In genomic region chr11:96789990-96790389, GRCm38 (mm10) we compare ENCODE assay signal across 8 mouse cellular contexts. TPM values are rescaled to one million over a fixed set of nuclear protein-coding genes. Genes with fewer than 3 reads are reported as not detected.
DNase-seq lines count a peak whose midpoint lies in the region; ATAC-seq and TF ChIP-seq lines count a peak whose summit lies in the region.

No protein-coding gene starts in this region.

- H3K27ac ChIP-seq in lung, embryonic 14.5 days (ENCODE audit: low read depth): peak overlapping the region; percentile 43
- H3K27ac ChIP-seq in intestine, embryonic 15.5 days: 0 out of 2 replicates have a peak overlapping the region, but pooled peaks have one; percentile 97
- H3K27ac ChIP-seq in neural tube, embryonic 13.5 days (replicated peaks): no peak overlapping the region

- TF ChIP-seq CTCF in lung, embryonic 14.5 days (IDR thresholded peaks at IDR 0.05; ENCODE audit: low read depth): peak; percentile 47

- 10% methylated on average over 5 of the region's 5 CpGs for WGBS in lung, embryonic 14.5 days
- 7% methylated on average over 5 of the region's 5 CpGs for WGBS in intestine, embryonic 15.5 days
- 9% methylated on average over 5 of the region's 5 CpGs for WGBS in neural tube, embryonic 13.5 days

- 0 out of 2 replicates have a peak, but pooled peaks cover 2% of the 10 kb centered on the region for H3K36me3 ChIP-seq in lung, embryonic 14.5 days (ENCODE audit: insufficient read depth)
- no peaks in the 10 kb centered on the region for H3K36me3 ChIP-seq in intestine, embryonic 15.5 days
- no peaks in the 10 kb centered on the region for H3K36me3 ChIP-seq in neural tube, embryonic 13.5 days

- no peak for DNase-seq in lung, embryonic 14.5 days
- no peak for DNase-seq in lung, postnatal 14 days
- DNase-seq in embryo, embryonic 9.5 days (ENCODE audit: extremely low spot score): peak; percentile 29
- DNase-seq in retina, postnatal 1 day: no peak
- DNase-seq in right cerebral cortex, postnatal 36 days (ENCODE audit: low spot score in 2 of 2): no peak
- no peak for DNase-seq in cerebellum, postnatal 14 days

- H3K4me1 ChIP-seq in lung, embryonic 14.5 days (ENCODE audit: insufficient read depth): peaks cover 7% of the 10 kb centered on the region
- peaks cover 10% of the 10 kb centered on the region for H3K4me1 ChIP-seq in intestine, embryonic 15.5 days (replicated peaks)
- peaks cover 50% of the 10 kb centered on the region for H3K4me1 ChIP-seq in neural tube, embryonic 13.5 days (replicated peaks)

- H3K27me3 ChIP-seq in lung, embryonic 14.5 days (ENCODE audit: insufficient read depth, low read length): no peaks in the 10 kb centered on the region
- H3K27me3 ChIP-seq in intestine, embryonic 15.5 days (replicated peaks): no peaks in the 10 kb centered on the region
- no peaks in the 10 kb centered on the region for H3K27me3 ChIP-seq in neural tube, embryonic 13.5 days

- H3K4me3 ChIP-seq in lung, embryonic 14.5 days (ENCODE audit: low read depth, low read length): peak overlapping the region; percentile 97
- H3K4me3 ChIP-seq in intestine, embryonic 15.5 days (replicated peaks): peak overlapping the region; percentile 97
- H3K4me3 ChIP-seq in neural tube, embryonic 13.5 days: peak overlapping the region; percentile 94

- peak overlapping the region; percentile 97 for H3K4me2 ChIP-seq in lung, embryonic 14.5 days
- H3K4me2 ChIP-seq in intestine, embryonic 15.5 days (replicated peaks): peak overlapping the region; percentile 66
- H3K4me2 ChIP-seq in neural tube, embryonic 13.5 days: peak overlapping the region; percentile 82

- ATAC-seq in lung, embryonic 14.5 days (ENCODE audit: insufficient read depth): no peak
- ATAC-seq in intestine, embryonic 15.5 days: no peak
- ATAC-seq in neural tube, embryonic 13.5 days (ENCODE audit: low read depth): no peak

- H3K9me3 ChIP-seq in lung, embryonic 14.5 days (ENCODE audit: low read depth, low read length): no peaks in the 10 kb centered on the region
- H3K9me3 ChIP-seq in intestine, embryonic 15.5 days: no peaks in the 10 kb centered on the region
- H3K9me3 ChIP-seq in neural tube, embryonic 13.5 days: no peaks in the 10 kb centered on the region

- peak overlapping the region; percentile 94 for H3K9ac ChIP-seq in lung, embryonic 14.5 days
- H3K9ac ChIP-seq in intestine, embryonic 15.5 days: peak overlapping the region; percentile 92
- H3K9ac ChIP-seq in neural tube, embryonic 13.5 days: peak overlapping the region; percentile 89

RNA-seq across cellular contexts. Expression of gene Cbx1, which starts 1.1 kb away (rescaled TPM):
- polyA plus RNA-seq in lung, embryonic 14.5 days (2014; fragmentation: Nextera tagmentation; extraction: Ambion mirVana): 103 and 112 TPM in 2 replicates
- polyA plus RNA-seq in intestine, embryonic 15.5 days (2015; fragmentation: Nextera tagmentation; extraction: Ambion mirVana): 92.8 and 101 TPM in 2 replicates
- polyA plus RNA-seq in neural tube, embryonic 13.5 days (2015; fragmentation: Nextera tagmentation; extraction: Ambion mirVana): 91.6 and 95.1 TPM in 2 replicates

RNA-seq across cellular contexts. Expression of gene Snx11, which starts 12.6 kb away (rescaled TPM):
- 10.3 and 15.7 TPM in 2 replicates for polyA plus RNA-seq in lung, embryonic 14.5 days (2014; fragmentation: Nextera tagmentation; extraction: Ambion mirVana)
- polyA plus RNA-seq in intestine, embryonic 15.5 days (2015; fragmentation: Nextera tagmentation; extraction: Ambion mirVana): 14.4 and 14.6 TPM in 2 replicates
- 78.0 and 84.2 TPM in 2 replicates for polyA plus RNA-seq in neural tube, embryonic 13.5 days (2015; fragmentation: Nextera tagmentation; extraction: Ambion mirVana)

RNA-seq across cellular contexts. Expression of gene Nfe2l1, which starts 39.8 kb away (rescaled TPM):
- 34.6 and 39.5 TPM in 2 replicates for polyA plus RNA-seq in lung, embryonic 14.5 days (2014; fragmentation: Nextera tagmentation; extraction: Ambion mirVana)
- 50.4 and 52.6 TPM in 2 replicates for polyA plus RNA-seq in intestine, embryonic 15.5 days (2015; fragmentation: Nextera tagmentation; extraction: Ambion mirVana)
- 66.2 and 66.5 TPM in 2 replicates for polyA plus RNA-seq in neural tube, embryonic 13.5 days (2015; fragmentation: Nextera tagmentation; extraction: Ambion mirVana)

RNA-seq across cellular contexts. Expression of gene Copz2, which starts 59.7 kb away (rescaled TPM):
- 144 and 151 TPM in 2 replicates for polyA plus RNA-seq in lung, embryonic 14.5 days (2014; fragmentation: Nextera tagmentation; extraction: Ambion mirVana)
- 93.5 and 94.6 TPM in 2 replicates for polyA plus RNA-seq in intestine, embryonic 15.5 days (2015; fragmentation: Nextera tagmentation; extraction: Ambion mirVana)
- polyA plus RNA-seq in neural tube, embryonic 13.5 days (2015; fragmentation: Nextera tagmentation; extraction: Ambion mirVana): 36.6 and 43.2 TPM in 2 replicates
